ENCODE assay signal across 11 mouse cellular contexts in the genomic region with DNA sequence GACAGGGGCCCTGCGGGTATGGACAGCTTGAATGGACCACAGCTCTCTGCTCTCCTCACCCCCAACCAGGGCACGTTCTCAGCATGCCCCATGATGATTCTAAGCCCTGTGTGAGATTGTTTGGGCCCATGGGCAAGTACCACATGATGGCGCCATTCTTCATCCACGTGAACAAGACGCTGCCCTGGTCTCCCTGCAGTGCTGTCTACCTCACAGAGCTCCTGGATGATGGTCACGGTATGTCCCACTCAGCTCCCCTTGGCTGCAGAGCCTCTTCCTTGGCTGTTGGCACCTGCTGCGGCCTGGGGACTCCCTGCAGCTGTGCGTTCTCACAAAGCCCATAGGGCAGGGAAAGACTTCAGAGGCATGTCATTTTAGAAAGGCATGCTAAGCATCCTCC. TPM values are rescaled to one million over a fixed set of nuclear protein-coding genes. Genes with fewer than 3 reads are reported as not detected.
DNase-seq lines count a peak whose midpoint lies in the region; ATAC-seq and TF ChIP-seq lines count a peak whose summit lies in the region.
"Had no signal": no experiment of that assay in that cellular context is flagged by ENCODE, and none has a peak within 500 bp of the region (broad histone marks: within the 10 kb centered on the region; RNA-seq: fewer than 3 reads in every experiment).

No protein-coding gene starts in this region.

- DNase-seq in thymus, postnatal 25 days = peak; percentile 6
- no peak for DNase-seq in thymus, postnatal 10 days (ENCODE audit: low spot score in 2 of 2)
- no peak for DNase-seq in right cerebral cortex, adult 18-20 months
- no peak for DNase-seq in layer of hippocampus, adult 9-10 months (ENCODE audit: low spot score)
- DNase-seq: heart, adult 11 months had no signal

- no peaks in the 10 kb centered on the region for H3K9me3 ChIP-seq in intestine, postnatal 0 days (ENCODE audit: control insufficient read depth)
- no peaks in the 10 kb centered on the region for H3K9me3 ChIP-seq in intestine, embryonic 15.5 days
- H3K9me3 ChIP-seq: embryonic facial prominence, embryonic 15.5 days had no signal

- H3K4me2 ChIP-seq in intestine, postnatal 0 days (replicated peaks; ENCODE audit: low read depth) = no peak overlapping the region
- no peak overlapping the region for H3K4me2 ChIP-seq in intestine, embryonic 15.5 days (replicated peaks)
- H3K4me2 ChIP-seq: embryonic facial prominence, embryonic 15.5 days had no signal

- no peak overlapping the region for H3K4me3 ChIP-seq in intestine, postnatal 0 days (ENCODE audit: low read depth, low read length)
- no peak overlapping the region for H3K4me3 ChIP-seq in intestine, embryonic 15.5 days (replicated peaks)
- H3K4me3 ChIP-seq: embryonic facial prominence, embryonic 15.5 days had no signal

- TF ChIP-seq CTCF in intestine, postnatal 0 days (IDR thresholded peaks at IDR 0.05; ENCODE audit: low read depth) = peak; percentile 68

- ATAC-seq in intestine, postnatal 0 days = no peak
- ATAC-seq in intestine, embryonic 15.5 days = no peak
- ATAC-seq in granulocyte monocyte progenitor cell, adult 5-6 weeks (replicated peaks; ENCODE audit: poor library complexity, severe bottlenecking) = peak; percentile 63
- ATAC-seq in activated CD4-positive, CD25-positive, alpha-beta regulatory T cell, adult 4 months = no peak

- H3K36me3 ChIP-seq in intestine, postnatal 0 days (ENCODE audit: control insufficient read depth, insufficient read depth) = no peaks in the 10 kb centered on the region
- no peaks in the 10 kb centered on the region for H3K36me3 ChIP-seq in intestine, embryonic 15.5 days
- H3K36me3 ChIP-seq: embryonic facial prominence, embryonic 15.5 days had no signal

- H3K27me3 ChIP-seq in intestine, postnatal 0 days (replicated peaks; ENCODE audit: control insufficient read depth, insufficient read depth, low read length) = no peaks in the 10 kb centered on the region
- no peaks in the 10 kb centered on the region for H3K27me3 ChIP-seq in intestine, embryonic 15.5 days (replicated peaks)
- H3K27me3 ChIP-seq: embryonic facial prominence, embryonic 15.5 days had no signal

- H3K9ac ChIP-seq in intestine, postnatal 0 days (ENCODE audit: low read depth, low read length) = no peak overlapping the region
- H3K9ac ChIP-seq in intestine, embryonic 15.5 days = no peak overlapping the region
- H3K9ac ChIP-seq: embryonic facial prominence, embryonic 15.5 days had no signal

- no peaks in the 10 kb centered on the region for H3K4me1 ChIP-seq in intestine, postnatal 0 days (replicated peaks; ENCODE audit: control insufficient read depth, insufficient read depth, low read length)
- 0 out of 2 replicates have a peak, but pooled peaks cover 6% of the 10 kb centered on the region for H3K4me1 ChIP-seq in intestine, embryonic 15.5 days (replicated peaks)

- 56% methylated on average over 8 of the region's 8 CpGs for WGBS in intestine, postnatal 0 days
- 52% methylated on average over 8 of the region's 8 CpGs for WGBS in intestine, embryonic 15.5 days

- H3K27ac ChIP-seq in intestine, postnatal 0 days (ENCODE audit: low read depth, low read length) = no peak overlapping the region
- H3K27ac ChIP-seq in intestine, embryonic 15.5 days = no peak overlapping the region
- H3K27ac ChIP-seq: embryonic facial prominence, embryonic 15.5 days had no signal

RNA-seq across cellular contexts. Expression of a gene that starts 10.9 kb away (rescaled TPM):
- polyA plus RNA-seq in intestine, postnatal 0 days (2015; fragmentation: Nextera tagmentation; extraction: Ambion mirVana) = 4.1 and 4.7 TPM in 2 replicates
- 13.5 and 14.0 TPM in 2 replicates for polyA plus RNA-seq in intestine, embryonic 15.5 days (2015; fragmentation: Nextera tagmentation; extraction: Ambion mirVana)
- not detected in 2 replicates for total RNA-seq in granulocyte monocyte progenitor cell, adult 5-6 weeks (2014; fragmentation: Nextera tagmentation)
- total RNA-seq in granulocyte monocyte progenitor cell, adult 5-6 weeks (2017) = not detected in 2 replicates
- polyA plus RNA-seq in activated CD4-positive, CD25-positive, alpha-beta regulatory T cell, adult 4 months (2017; shearing (Covaris generic)) = under 1 TPM in 1 of 2 experiments, not detected in 1; 0.24 TPM
- total RNA-seq: megakaryocyte, adult 5-6 weeks had no signal

RNA-seq across cellular contexts. Expression of a gene that starts 31.0 kb away (rescaled TPM):
- polyA plus RNA-seq in intestine, postnatal 0 days (2015; fragmentation: Nextera tagmentation; extraction: Ambion mirVana) = 0.91 and 0.95 TPM in 2 replicates
- 5.9 and 6.2 TPM in 2 replicates for polyA plus RNA-seq in intestine, embryonic 15.5 days (2015; fragmentation: Nextera tagmentation; extraction: Ambion mirVana)
- total RNA-seq in granulocyte monocyte progenitor cell, adult 5-6 weeks (2014; fragmentation: Nextera tagmentation) = not detected in 2 replicates
- total RNA-seq in granulocyte monocyte progenitor cell, adult 5-6 weeks (2017) = not detected in 2 replicates
- under 1 TPM; 0.33 to 0.43 TPM for polyA plus RNA-seq in activated CD4-positive, CD25-positive, alpha-beta regulatory T cell, adult 4 months (2017; shearing (Covaris generic))
